Mouse (Mus musculus) retina, embryonic 14.5 days (tissue): ENCODE measurements around the gene Carm1.
"Not testable (repeated sequence)": the region's sequence is repeated elsewhere in the genome, so short reads cannot be mapped to it uniquely, and the experiment has no call there.

Source experiments
- DNase-seq: peaks from one replicate; pipeline ENCODE4 v3.0.0-alpha.2; 2015; ENCODE audit warnings: low spot score

The Carm1 gene

DNA sequence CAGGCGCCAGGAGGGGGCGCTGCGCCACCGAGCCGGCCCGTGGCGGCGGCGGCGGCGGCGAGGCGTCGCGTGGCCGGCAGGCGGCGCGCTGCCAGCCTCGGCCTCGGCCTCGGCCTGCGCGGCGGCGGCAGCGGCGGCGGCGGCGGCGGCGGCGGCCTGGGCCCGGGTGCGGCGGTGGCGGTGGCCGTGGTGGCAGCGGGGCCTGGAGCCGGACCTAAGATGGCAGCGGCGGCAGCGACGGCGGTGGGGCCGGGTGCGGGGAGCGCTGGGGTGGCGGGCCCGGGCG, at the start of gene Carm1:
Carm1 (plus strand) TSS at position 106 of the 286 bp plus-strand sequence.
- DNase-seq: no peak

DNA sequence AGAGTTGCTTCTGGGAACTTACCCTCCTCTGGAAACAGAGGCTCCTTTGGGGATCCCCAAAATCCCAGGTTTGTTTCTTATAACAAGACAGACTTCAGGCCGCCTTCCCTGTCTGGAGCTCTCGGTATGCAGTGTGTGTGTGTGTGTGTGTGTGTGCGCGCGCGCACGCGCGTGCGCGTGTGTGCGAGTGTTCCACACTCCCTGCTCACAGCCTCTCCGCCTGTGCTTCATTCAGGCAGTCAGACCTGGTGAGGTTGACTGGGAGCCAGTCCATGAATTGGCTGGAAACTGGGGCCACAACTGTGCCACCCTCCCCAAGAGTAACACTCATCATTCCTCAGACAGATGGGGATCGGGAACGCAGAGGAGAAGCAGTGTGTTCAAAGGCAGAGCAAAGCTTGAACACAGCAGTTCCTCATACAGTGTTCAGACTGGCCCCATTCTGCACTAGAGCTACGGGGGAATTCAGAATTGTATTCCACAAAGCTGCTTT, 49.6 kb upstream of the Carm1 start:
- DNase-seq: no peak

GRCm38 (mm10) chr9:21497664-21498063, 49.0 kb upstream of the Carm1 start:
- no peak for DNase-seq

DNA sequence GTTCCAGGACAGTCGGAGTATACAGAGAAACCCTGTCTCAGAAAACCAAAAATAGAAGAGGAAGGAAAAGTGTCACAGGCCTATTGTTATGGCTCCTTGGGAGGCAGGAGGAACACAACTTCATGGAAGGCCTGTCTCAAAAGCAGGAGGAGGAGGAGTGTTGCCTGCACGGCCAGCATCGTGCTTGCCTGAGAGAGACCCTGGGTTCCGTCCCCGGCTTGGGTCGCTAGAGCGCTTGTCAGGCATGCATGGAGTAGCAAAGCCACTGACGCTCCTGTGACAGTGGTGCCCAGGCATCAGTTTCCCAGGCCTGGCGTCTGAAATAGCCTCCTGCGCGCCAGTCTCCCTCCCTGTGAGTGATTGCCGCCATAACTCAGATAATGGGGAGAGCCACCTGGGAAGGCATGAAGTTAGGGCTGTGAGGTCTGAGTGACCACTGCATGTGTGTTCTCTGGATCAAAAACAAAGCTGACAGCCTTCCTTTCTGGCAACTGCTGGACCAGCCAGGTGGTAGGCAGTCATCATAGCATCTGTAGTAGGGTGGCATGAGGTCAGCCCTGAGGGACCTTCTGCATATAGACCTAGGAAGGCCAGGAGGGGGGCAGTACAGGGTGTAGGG, 48.3 kb upstream of the Carm1 start:
- DNase-seq: no peak

- DNase-seq: no peak
Measured at GRCm38 (mm10) chr9:21503352-21503751, 43.3 kb upstream of the Carm1 start.

GRCm38 (mm10) chr9:21505767-21506166, 40.9 kb upstream of the Carm1 start:
- DNase-seq: no peak

DNA sequence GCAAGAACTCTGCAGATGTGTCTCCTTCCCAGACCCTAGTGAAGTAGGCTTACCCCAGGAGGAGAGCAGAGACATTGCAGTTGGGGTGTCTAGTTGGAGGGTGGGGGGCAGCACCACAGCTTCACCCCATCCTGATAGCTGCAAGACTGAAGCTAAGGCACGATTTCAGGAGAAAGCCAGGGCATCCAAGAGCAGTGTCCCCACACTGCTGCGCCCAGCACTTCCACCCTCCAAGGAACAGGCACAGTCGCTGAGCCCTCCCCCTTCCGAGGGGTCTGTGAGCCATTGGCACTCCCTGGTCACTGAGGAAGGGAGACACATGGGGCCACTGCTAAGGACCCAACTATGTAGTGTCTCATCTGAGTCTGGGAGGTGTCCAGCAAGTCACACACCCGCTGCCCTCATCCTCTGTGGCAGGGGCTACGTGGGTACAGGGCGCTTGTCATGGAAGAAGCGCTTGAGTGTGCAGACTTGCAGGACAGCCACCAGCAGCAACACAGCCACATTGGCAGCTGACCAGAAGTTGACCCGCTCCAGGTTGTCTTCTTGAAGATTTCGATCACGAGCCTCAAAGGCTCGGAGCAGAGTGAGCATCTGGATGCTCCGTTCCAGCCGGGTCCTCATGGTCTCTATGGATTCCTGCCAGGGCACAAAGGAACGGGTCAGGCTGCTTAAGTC, 38.8 kb upstream of the Carm1 start:
- no peak for DNase-seq

- DNase-seq: no peak
Measured at GRCm38 (mm10) chr9:21508871-21509404, 37.8 kb upstream of the Carm1 start.

GRCm38 (mm10) chr9:21509772-21510688, 36.7 kb upstream of the Carm1 start, which contains the start of gene Tmed1:
Gene Tmed1 (minus strand): TSS chr9:21510252.
- peak; percentile 96 for DNase-seq

- no peak for DNase-seq
Measured at GRCm38 (mm10) chr9:21510689-21511015, 36.0 kb upstream of the Carm1 start.

DNA sequence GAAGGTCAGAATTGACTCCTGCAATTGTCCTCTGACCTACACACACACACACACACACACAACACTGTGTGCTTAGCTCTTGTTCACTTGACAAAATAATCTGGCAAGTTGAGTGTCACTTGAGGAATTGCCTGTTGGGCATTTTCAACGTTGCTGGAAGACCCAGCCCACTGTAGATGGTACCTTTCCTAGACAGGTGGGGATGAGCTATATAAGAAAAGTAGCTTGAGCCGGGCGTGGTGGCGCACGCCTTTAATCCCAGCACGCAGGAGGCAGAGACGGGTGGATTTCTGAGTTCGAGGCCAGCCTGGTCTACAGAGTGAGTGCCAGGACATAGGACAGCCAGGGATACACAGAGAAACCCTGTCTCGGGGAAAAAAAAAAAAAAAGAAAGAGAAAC, 35.6 kb upstream of the Carm1 start:
- DNase-seq: no peak

DNA sequence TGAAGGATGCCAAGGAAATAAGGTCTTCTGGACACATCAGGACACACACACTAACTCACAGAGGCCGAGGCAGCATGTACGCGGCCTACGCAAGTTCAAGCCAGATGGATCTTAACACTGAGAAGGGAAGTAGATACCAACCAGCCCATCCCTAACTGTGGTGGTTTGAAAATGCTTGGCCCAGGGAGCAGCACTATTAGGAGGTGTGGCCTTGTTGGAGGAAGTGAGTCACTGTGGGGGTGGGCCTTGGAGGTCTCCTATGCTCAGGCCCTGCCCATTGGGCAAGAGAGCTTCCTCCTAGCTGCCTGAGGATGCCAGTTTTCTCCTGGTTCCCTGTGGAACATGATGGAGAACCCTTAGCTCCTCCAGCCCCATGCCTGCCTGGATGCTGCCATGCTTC, 33.2 kb upstream of the Carm1 start:
- DNase-seq: no peak

DNA sequence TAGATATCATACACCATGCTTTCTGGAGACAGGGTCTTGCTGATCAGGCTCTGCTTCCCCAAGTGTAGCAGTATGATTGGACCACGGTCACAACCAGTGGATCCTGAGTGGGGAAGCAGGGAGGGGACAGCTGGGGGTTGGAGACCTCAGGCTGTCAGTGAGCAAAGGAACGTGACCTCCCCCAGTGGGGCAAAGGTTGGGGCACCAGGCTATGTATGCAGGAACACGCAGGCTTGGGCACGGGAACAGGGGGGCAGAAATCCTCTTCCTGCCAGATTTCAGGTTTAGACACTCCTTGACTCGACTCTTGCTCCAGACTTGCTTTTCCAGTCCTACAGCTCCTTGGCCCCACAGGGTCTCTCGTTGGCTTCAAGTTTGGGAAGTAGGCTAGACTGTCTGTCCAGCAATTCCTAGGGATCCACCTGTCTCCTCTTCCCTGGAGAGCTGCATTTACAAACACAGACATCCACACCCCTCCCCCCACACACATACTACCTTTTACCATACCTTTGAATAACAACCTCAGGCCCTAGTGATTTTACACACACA, 28.7 kb upstream of the Carm1 start:
- DNase-seq: no peak

- DNase-seq: not testable (repeated sequence)
Measured at GRCm38 (mm10) chr9:21518690-21519089, 28.0 kb upstream of the Carm1 start.

DNA sequence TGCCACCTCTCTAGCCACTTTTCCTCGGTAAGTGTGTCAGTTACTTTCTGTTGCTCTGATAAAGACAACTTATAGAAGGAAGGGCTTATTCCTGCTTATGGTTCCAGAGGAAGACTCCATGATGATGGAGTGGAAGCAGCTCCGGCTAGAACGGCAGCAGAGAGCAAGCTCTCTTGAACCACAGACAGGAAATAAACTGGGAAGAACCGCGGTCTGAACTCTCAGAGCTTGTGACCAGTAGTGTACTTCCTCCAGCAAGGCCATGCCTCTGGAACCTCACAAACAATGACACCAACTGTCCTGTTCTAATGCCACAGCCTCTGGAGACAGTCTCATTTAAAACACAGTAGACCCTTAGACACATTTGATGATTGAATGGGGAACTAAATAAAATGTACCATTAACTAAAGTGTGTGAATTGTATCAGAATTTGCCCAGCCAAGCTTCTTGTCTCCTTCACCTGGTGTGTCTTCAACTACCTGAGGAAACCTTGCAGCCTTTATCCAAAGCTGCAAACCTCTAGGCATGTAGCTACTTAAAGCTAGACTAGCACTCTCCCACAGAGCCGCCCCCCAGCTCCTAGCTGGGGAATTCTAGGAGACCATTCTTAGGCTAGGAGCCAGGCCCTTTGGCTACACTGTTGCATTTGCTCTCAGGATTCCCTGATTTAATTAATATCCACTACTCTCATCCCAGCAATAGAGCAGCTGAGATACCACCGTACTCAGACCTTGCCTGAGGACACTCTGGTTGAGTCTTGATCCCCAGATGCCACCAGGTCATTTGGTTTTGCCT, 21.4 kb upstream of the Carm1 start:
- no peak for DNase-seq

DNA sequence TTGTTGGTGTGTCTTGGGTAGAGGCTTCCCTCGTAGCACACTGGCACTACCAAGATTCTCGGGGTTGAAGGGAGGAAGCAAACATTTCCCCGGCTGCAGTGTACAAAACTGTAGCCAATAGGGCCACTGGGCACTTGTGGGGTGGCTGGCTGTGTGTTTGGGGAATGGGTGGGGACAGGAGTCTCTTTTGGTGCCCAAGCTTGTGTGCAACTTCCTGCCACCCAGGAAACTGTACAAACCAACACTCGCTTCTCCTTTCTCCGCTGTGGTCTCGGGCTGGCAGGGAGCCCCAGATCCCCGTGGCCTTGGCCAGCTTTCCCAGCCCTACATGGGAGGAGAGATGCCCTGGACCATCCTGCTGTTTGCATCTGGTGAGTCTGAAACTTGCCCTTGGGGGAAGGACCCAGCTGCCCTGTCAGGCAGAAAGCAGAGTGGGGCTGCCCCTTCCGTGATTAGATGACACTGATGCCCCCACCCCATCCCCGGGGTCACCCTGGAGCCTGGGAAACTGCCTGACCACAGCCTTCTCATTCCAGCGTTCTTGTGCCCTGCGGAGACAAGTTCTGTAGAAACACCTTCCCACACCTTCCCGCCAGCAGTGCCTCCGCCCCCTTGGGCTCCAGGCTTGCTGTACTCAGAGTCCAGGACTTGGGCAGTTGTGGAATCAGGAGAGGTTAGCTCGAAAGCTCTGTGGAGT, 20.6 kb upstream of the Carm1 start, which contains the start of gene AB124611:
AB124611 (plus strand) TSS at position 240 of the 697 bp plus-strand sequence.
- no peak for DNase-seq

GRCm38 (mm10) chr9:21526634-21526944, 20.1 kb upstream of the Carm1 start:
- DNase-seq: no peak

- DNase-seq: no peak
Measured at GRCm38 (mm10) chr9:21527100-21527801, 19.4 kb upstream of the Carm1 start.

GRCm38 (mm10) chr9:21527917-21528324, 18.8 kb upstream of the Carm1 start:
- DNase-seq: no peak

DNA sequence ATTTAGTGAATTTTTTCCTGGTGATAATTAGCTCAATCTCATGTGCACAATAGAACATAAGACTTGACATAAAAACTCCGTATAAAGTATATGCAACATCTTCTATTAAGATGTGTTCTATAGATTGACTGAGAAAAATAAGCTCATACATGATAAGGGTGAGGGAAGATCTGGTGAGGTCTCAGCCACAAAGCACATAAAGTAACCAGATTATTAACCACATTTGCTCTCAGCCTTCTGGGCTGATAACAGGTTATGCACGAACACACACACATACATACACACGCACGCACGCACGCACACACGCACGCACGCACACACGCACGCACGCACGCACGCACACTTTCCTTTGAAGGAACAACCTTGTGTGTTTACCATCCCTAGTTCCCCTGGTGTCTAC, 10.2 kb upstream of the Carm1 start:
- no peak for DNase-seq
